Mouse (Mus musculus) liver, embryonic 11.5 days (tissue): ENCODE data around the gene Dync2li1. TPM values are rescaled to one million over a fixed set of nuclear protein-coding genes. Genes with fewer than 3 reads are reported as not detected.

ENCODE experiments used
- ATAC-seq: fragments of 200-750 bp; cut with Nextera tagmentation; replicated peaks from 2 replicates; pipeline ENCODE4 v1.8.0; 2017; ENCODE audit warnings: moderate number of reproducible peaks, mild to moderate bottlenecking, moderate TSS enrichment, moderate library complexity; ENCODE audit not compliant: low FRiP score
- DNase-seq: peaks from one replicate; pipeline ENCODE4 v3.0.0-alpha.2; 2017; ENCODE audit warnings: low spot score
- H3K27ac ChIP-seq: fragments of 300-500 bp; sonication (generic); 2 replicates; pipeline ENCODE4 v1.5.1; 2014; ENCODE audit warnings: mild to moderate bottlenecking, low read depth, low read length, control low read depth
- H3K27me3 ChIP-seq: fragments of 300-500 bp; sonication (generic); replicated peaks from 2 replicates; pipeline ENCODE4 v1.6.1; 2014; ENCODE audit warnings: low read length, mixed read lengths; ENCODE audit not compliant: control insufficient read depth, insufficient read depth
- H3K36me3 ChIP-seq: fragments of 300-500 bp; sonication (generic); 2 replicates; pipeline ENCODE4 v1.6.1; 2014; ENCODE audit warnings: mild to moderate bottlenecking, low read length, moderate library complexity, mixed read lengths; ENCODE audit not compliant: control insufficient read depth, insufficient read depth
- H3K4me1 ChIP-seq: fragments of 300-500 bp; sonication (generic); replicated peaks from 2 replicates; pipeline ENCODE4 v1.6.1; 2014; ENCODE audit warnings: low read length, mixed read lengths; ENCODE audit not compliant: control insufficient read depth, insufficient read depth
- H3K4me2 ChIP-seq: fragments of 300-500 bp; sonication (generic); 2 replicates; pipeline ENCODE4 v1.6.1; 2014; ENCODE audit warnings: mild to moderate bottlenecking, control low read depth, moderate library complexity
- H3K4me3 ChIP-seq: fragments of 300-500 bp; sonication (generic); 2 replicates; pipeline ENCODE4 v1.5.1; 2014; ENCODE audit warnings: low read depth, low read length, control low read depth
- H3K9ac ChIP-seq: fragments of 300-500 bp; sonication (generic); 2 replicates; pipeline ENCODE4 v1.6.1; 2014; ENCODE audit warnings: low read depth, low read length, control low read depth
- H3K9me3 ChIP-seq: fragments of 300-500 bp; sonication (generic); 2 replicates; pipeline ENCODE4 v1.6.1; 2016; ENCODE audit warnings: low read length, inconsistent platforms, mixed read lengths; ENCODE audit not compliant: control insufficient read depth
- WGBS: fragments of 180-500 bp; shearing (Covaris S2); extraction: QIAGEN DNeasy Blood & Tissue Kit; methylation state at CpG from one replicate; pipeline ENCODE4 v1.1.7; 2014; 5-methylcytosine and 5-hydroxymethylcytosine counted together
- polyA plus RNA-seq: library from polyadenylated mRNA; unstranded; fragments of >200 nt; fragmentation: Nextera tagmentation; extraction: Ambion mirVana; gene quantifications from 2 replicates; pipeline ENCODE4 v1.2.1, GENCODE M21; 2014

Dync2li1 gene
- polyA plus RNA-seq, 1 experiment from 2014 or later: 8.9 TPM

DNA sequence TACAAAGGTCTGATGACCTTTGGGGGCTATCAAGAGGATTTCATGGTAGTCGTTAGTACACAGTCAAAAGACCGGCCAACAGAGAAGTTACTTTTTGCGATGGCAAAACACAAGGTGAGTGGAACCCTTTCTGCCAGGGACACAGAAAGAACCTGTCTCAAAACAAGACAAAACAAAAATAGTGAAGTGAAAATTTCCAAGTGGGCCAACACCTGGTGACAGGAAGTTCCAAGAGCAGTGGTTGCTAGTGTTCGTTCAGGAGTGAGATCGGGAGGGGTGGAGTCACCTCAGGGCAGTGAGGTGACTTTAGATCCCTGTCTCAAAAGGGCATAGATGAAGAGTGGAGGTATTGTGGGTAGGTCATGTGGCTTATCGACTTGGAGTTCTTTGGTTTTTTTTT lies 8.3 kb upstream of the Dync2li1 start:
- Histone ChIP-seq H3K9me3 (0 out of 2 replicates have a peak, but pooled peaks cover 2% of the 10 kb centered on the region), H3K27me3 (no peaks in the 10 kb centered on the region), H3K4me1 (no peaks in the 10 kb centered on the region), H3K4me3 (no peak overlapping the region), H3K27ac (no peak overlapping the region), H3K4me2 (no peak overlapping the region), H3K9ac (no peak overlapping the region), H3K36me3 (no peaks in the 10 kb centered on the region)
- WGBS: 88% methylated on average over 6 of the region's 6 CpGs
- no peak for DNase-seq
- no peak for ATAC-seq

GRCm38 (mm10) chr17:84619112-84619511 lies 7.2 kb upstream of the Dync2li1 start:
- DNase-seq: no peak
- H3K4me2 ChIP-seq: no peak overlapping the region
- no peaks in the 10 kb centered on the region for H3K27me3 ChIP-seq
- no peak overlapping the region for H3K27ac ChIP-seq
- no peak for ATAC-seq
- 87% methylated on average over 7 of the region's 7 CpGs for WGBS
- no peaks in the 10 kb centered on the region for H3K9me3 ChIP-seq
- no peak overlapping the region for H3K4me3 ChIP-seq
- no peaks in the 10 kb centered on the region for H3K4me1 ChIP-seq
- H3K9ac ChIP-seq: no peak overlapping the region
- no peaks in the 10 kb centered on the region for H3K36me3 ChIP-seq

DNA sequence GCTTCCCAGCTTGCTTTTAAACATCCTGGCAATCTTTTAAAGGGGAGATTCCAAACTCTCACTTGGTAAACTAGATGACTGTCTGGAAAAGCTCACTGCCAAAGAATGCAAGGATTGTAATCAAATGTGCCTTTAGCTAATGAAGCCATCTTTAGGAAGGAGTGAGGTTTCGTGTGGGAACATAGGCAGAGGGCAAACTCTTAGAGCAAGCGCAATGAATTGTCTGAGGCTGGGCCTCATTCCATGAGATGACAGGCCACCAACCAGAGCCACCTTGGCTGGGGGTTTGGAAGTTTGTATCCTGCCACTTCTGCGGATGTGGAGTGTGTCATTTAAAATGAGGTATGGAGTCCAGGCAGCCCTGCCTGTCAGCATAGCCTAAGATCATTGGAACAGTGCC lies 6.2 kb upstream of the Dync2li1 start:
- ATAC-seq (no peak), DNase-seq (no peak)
- no peak overlapping the region for H3K4me3 ChIP-seq
- H3K4me1 ChIP-seq: no peaks in the 10 kb centered on the region
- H3K9me3 ChIP-seq: no peaks in the 10 kb centered on the region
- no peak overlapping the region for H3K27ac ChIP-seq
- no peak overlapping the region for H3K9ac ChIP-seq
- H3K4me2 ChIP-seq: no peak overlapping the region
- no peaks in the 10 kb centered on the region for H3K36me3 ChIP-seq
- no peaks in the 10 kb centered on the region for H3K27me3 ChIP-seq
- 72% methylated on average over 3 of the region's 3 CpGs for WGBS

DNA sequence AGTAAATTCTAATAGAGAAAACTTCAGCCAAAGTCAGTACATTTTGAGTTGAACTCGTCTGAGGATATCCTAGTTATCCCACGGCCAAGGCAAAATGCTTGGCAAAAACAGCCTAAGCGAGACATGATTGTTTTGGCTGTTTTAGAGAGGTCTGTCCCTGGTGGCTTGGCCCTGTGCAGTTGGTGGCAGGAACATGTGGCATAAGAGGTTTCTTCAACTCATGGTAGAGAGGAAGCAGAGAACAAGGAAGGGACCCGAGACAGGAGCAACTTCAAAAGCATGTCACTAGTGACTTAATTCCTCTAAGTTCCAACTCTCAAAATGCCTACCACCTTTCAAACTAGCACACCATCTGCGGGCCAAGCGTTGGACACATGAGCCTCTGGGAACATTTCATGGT lies 5.7 kb upstream of the Dync2li1 start:
- no peak overlapping the region for H3K4me2 ChIP-seq
- ATAC-seq: no peak
- H3K27ac ChIP-seq: no peak overlapping the region
- H3K4me1 ChIP-seq: no peaks in the 10 kb centered on the region
- H3K27me3 ChIP-seq: no peaks in the 10 kb centered on the region
- no peak for DNase-seq
- no peak overlapping the region for H3K4me3 ChIP-seq
- no peaks in the 10 kb centered on the region for H3K9me3 ChIP-seq
- no peak overlapping the region for H3K9ac ChIP-seq
- no peaks in the 10 kb centered on the region for H3K36me3 ChIP-seq
- WGBS: 80% methylated on average over 6 of the region's 6 CpGs

DNA sequence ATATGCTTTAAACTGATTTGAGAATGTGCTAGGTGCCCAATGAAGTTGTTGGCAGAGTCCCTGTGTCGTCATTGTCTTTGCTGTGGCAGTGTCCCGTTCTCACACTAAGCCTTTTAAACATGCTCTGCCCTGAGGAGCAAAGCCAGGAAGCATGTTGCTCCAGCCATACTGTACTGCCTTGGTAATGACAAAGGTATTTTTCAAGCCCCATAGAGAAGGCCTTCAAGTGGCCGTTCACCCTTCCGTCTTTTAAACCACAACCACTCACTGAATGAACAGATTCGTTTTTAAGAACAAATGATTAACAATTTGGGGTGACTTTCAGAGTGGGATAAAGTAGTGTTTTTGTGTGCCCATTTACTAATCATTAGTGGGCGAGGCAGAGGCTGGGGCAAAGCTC lies 5.1 kb upstream of the Dync2li1 start:
- Histone ChIP-seq H3K4me1 (no peaks in the 10 kb centered on the region), H3K9ac (no peak overlapping the region), H3K9me3 (no peaks in the 10 kb centered on the region), H3K27me3 (no peaks in the 10 kb centered on the region), H3K4me2 (no peak overlapping the region), H3K36me3 (no peaks in the 10 kb centered on the region), H3K4me3 (no peak overlapping the region), H3K27ac (no peak overlapping the region)
- DNase-seq: no peak
- 83% methylated on average over 6 of the region's 6 CpGs for WGBS
- no peak for ATAC-seq

- Histone ChIP-seq H3K4me2 (no peak overlapping the region), H3K4me1 (0 out of 2 replicates have a peak, but pooled peaks cover 2% of the 10 kb centered on the region), H3K36me3 (no peaks in the 10 kb centered on the region), H3K4me3 (no peak overlapping the region), H3K27ac (no peak overlapping the region), H3K27me3 (no peaks in the 10 kb centered on the region), H3K9me3 (no peaks in the 10 kb centered on the region), H3K9ac (no peak overlapping the region)
- ATAC-seq (no peak), DNase-seq (no peak)
- WGBS: 83% methylated on average over 4 of the region's 4 CpGs
Measured at GRCm38 (mm10) chr17:84622028-84622427, 4.3 kb upstream of the Dync2li1 start.

- WGBS: 44% methylated on average over 2 of the region's 2 CpGs
- no peaks in the 10 kb centered on the region for H3K27me3 ChIP-seq
- H3K4me1 ChIP-seq: 0 out of 2 replicates have a peak, but pooled peaks cover 2% of the 10 kb centered on the region
- H3K27ac ChIP-seq: no peak overlapping the region
- H3K4me3 ChIP-seq: no peak overlapping the region
- H3K36me3 ChIP-seq: no peaks in the 10 kb centered on the region
- ATAC-seq (no peak), DNase-seq (no peak)
- no peak overlapping the region for H3K9ac ChIP-seq
- H3K9me3 ChIP-seq: no peaks in the 10 kb centered on the region
- no peak overlapping the region for H3K4me2 ChIP-seq
Measured at GRCm38 (mm10) chr17:84622873-84623272, 3.4 kb upstream of the Dync2li1 start.

GRCm38 (mm10) chr17:84626857-84627305 lies 585 bp downstream of the Dync2li1 start:
- ATAC-seq: peak; percentile 36; the same call in 1 of the 2 replicates
- Histone ChIP-seq H3K4me2 (peak overlapping the region; percentile 77), H3K4me1 (0 out of 2 replicates have a peak, but pooled peaks cover 2% of the 10 kb centered on the region), H3K9me3 (no peaks in the 10 kb centered on the region), H3K27me3 (no peaks in the 10 kb centered on the region), H3K4me3 (peak overlapping the region; percentile 59), H3K27ac (no peak overlapping the region), H3K36me3 (no peaks in the 10 kb centered on the region), H3K9ac (peak overlapping the region; percentile 35; the same call in 1 of the 2 replicates)
- DNase-seq: no peak
- 39% methylated on average over 9 of the region's 9 CpGs for WGBS

- no peak for DNase-seq
- no peak overlapping the region for H3K9ac ChIP-seq
- H3K4me3 ChIP-seq: no peak overlapping the region
- no peak overlapping the region for H3K4me2 ChIP-seq
- no peak overlapping the region for H3K27ac ChIP-seq
- 0 out of 2 replicates have a peak, but pooled peaks cover 2% of the 10 kb centered on the region for H3K4me1 ChIP-seq
- H3K27me3 ChIP-seq: no peaks in the 10 kb centered on the region
- H3K36me3 ChIP-seq: no peaks in the 10 kb centered on the region
- H3K9me3 ChIP-seq: no peaks in the 10 kb centered on the region
- ATAC-seq: no peak
- WGBS: 80% methylated on average over 10 of the region's 10 CpGs
Measured at GRCm38 (mm10) chr17:84627721-84628120, 1.4 kb downstream of the Dync2li1 start.
